Mouse (Mus musculus): Measurements from ENCODE around the gene Trim30d. TPM values are rescaled to one million over a fixed set of nuclear protein-coding genes. Genes with fewer than 3 reads are reported as not detected.
"Not testable (repeated sequence)": the region's sequence is repeated elsewhere in the genome, so short reads cannot be mapped to it uniquely, and the experiment has no call there.

Gene Trim30d
- 7.9 and 11.3 TPM in 2 replicates for total RNA-seq (2021)
- long read RNA-seq, partial matches to known transcripts: 0 of 1 reads
- long read RNA-seq, other reads (novel, unspliced or antisense): 0 of 1 reads

GRCm38 (mm10) chr7:104507421-104508065 is at the start of gene Trim30d:
Gene Trim30d (minus strand): TSS chr7:104507849.
- DNase-seq: not testable (repeated sequence)

DNA sequence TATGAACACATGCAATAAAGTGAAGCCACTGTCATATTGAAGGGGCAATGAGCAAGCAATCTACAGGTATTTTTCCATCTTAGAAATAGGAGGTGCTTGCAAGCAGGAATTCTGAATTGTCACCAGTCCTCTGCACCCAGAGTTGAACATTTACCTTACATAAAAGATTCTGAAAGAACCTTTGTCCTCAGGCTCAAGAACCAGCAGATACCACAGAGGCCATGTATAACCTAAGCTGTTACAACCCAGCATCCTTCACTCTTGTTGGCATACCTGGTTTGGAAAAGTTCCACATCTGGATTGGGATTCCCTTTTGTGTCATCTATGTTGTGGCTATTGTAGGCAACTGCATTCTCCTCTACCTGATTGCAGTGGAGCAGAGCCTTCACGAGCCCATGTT is 45.1 kb upstream of the Trim30d start:
- DNase-seq: no peak

DNA sequence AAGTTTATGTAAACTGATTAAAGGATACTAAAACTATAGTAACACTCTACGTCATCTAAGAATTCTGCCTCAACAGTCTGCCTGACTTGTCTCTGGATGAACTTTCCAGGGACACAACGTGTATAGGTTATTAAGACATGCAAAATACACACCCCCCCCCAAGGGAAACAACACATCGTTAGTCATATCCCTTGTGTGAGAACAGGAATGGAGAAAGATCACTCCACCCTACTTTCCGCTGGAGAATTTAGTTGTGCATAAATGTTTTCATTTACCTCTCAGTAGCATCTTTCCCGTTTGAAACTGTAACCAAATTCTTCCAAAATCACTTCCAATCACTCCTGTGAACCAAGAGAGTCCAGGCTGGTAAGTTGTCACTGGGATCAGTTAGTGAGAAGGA is 42.2 kb upstream of the Trim30d start, which contains the start of gene Olfr651:
Olfr651 (plus strand) TSS at position 301 of the 400 bp plus-strand sequence.
- no peak for DNase-seq

DNA sequence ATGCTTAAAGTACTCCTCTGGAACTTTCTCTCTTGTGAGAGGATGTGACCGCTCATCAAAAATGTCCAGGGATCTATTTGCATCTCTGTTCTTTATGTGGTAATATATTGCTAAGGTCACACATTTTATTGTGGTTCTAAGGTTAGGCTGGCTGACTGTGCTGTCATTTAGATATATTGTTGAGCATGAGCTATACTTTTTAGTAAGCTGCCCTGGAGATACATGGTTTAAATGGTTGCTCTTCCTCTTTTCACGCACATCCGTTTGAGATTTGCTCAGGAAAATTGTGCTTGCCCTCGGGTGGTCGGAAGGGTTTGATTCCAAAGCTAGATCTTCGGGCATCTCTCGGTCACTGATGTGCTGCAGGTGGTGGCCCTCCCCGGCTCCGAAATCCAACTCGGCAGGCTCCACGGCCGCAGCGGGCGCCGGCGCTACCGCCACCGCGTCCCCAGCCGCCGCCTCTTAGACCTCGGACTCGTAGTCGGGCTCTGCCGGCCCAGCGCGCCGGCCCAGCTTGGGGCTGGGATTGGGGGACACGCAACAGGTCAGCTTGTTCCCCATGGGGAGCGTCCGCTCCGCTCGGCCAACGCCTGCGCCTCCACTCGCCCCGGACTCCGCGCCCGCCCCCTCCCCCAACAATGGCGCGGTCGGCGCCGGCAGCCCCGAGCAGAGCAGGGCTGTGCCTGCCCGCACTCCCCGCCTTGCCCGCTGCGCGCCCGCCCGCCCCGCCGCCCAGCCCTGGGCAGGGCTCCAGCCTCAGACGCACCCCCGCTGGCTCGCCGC is 5.9 kb downstream of the Trim30d start:
- peak; percentile 66 for DNase-seq

- DNase-seq: not testable (repeated sequence)
Observed at GRCm38 (mm10) chr7:104501186-104501585, 6.5 kb downstream of the Trim30d start.

GRCm38 (mm10) chr7:104499464-104499863 is 8.2 kb downstream of the Trim30d start:
- DNase-seq: not testable (repeated sequence)

DNA sequence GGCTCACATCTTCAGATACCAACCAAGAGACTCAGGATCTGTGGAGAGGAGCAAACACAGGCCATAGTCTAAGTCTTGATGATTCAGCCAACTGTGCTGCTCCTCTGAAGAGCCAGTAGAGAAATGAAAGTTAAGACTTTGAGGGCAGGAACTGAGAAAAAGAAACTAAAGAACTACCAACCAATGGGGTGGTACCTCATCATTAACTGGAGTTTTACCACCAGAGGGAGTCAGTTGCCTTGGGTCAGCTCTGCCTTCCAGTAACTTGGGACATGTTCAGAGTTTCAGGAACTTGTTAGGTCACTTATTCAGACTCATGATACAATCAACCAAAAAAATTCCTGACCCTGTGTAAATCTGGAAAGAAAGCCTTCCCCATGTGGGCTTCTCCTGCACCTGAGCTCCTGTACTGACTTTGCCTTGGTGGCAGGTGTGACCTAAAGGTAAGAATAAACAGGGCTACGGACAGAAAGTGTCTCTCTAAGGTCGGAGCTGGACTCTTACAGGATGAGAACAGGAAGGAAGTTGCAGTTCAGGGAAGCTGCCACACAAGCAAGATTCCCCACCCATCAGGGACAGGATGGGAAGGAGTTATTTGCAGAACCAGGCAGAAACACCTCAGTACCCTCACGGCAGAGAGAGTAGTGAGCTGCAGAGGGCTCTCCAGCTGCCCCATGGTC is 42.4 kb downstream of the Trim30d start, which contains the start of gene Trim30a:
Trim30a (minus strand) TSS at position 129 of the 680 bp plus-strand sequence.
- DNase-seq: no peak

DNA sequence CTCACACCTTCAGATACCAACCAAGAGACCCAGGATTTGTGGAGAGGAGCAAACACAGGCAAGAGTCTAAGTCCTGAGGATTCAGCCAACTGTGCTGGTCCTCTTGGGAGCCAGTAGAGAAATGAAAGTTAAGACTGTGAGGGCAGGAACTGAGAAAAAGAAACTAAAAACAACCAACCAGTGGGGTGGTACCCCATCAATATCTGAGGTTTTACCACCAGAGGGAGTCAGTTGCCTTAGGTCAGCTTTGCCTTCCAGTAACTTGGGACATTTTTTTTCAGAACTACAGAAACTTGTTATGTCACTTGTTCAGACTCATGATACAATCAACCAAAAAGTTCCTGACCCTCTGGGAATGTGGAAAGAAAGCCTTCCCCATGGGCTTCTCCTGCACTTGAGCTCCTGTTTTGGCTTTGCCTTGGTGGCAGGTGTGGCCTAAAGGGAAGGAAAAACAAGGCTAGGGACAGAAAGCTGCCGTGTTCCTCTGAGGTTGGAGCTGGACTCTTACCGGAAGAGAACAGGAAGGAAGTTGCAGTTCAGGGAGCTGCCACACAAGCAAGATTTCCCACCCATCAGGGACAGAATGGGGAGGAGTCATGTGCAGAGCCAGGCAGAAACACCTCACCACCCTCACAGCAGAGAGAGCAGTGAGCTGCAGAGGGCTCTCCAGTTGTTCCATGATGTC is 61.5 kb downstream of the Trim30d start:
- no peak for DNase-seq

Other genes with a start within 250 kb of the Trim30d start
- 5.7 and 7.3 TPM in 2 replicates for gene Trim5, start 219.8 kb downstream of the Trim30d start, total RNA-seq (2021)
- 15.5 and 24.4 TPM in 2 replicates for gene Trim12a, start 192.4 kb downstream of the Trim30d start, total RNA-seq (2021)
- gene Trim34b, start 178.4 kb downstream of the Trim30d start, total RNA-seq (2021): 0.79 and 1.00 TPM in 2 replicates
- gene Trim12c, start 154.5 kb downstream of the Trim30d start, total RNA-seq (2021): 14.2 and 19.2 TPM in 2 replicates
- gene Trim30b, start 138.0 kb downstream of the Trim30d start, total RNA-seq (2021): 0.12 TPM in 1 of 2 replicates, not detected in the other
- gene Trim30c, start 107.0 kb downstream of the Trim30d start, total RNA-seq (2021): not detected in 2 replicates
- 4.0 and 8.3 TPM in 2 replicates for gene Trim30a, start 42.7 kb downstream of the Trim30d start, total RNA-seq (2021)
- gene Olfr651, start 42.3 kb upstream of the Trim30d start, total RNA-seq (2021): not detected in 2 replicates
- gene Olfr652, start 53.1 kb upstream of the Trim30d start, total RNA-seq (2021): not detected in 2 replicates
- gene Olfr653, start 69.5 kb upstream of the Trim30d start, total RNA-seq (2021): not detected in 2 replicates
- not detected in 2 replicates for gene Olfr654, start 79.2 kb upstream of the Trim30d start, total RNA-seq (2021)
- gene Olfr655, start 93.9 kb upstream of the Trim30d start, total RNA-seq (2021): not detected in 2 replicates
- not detected in 2 replicates for gene Olfr656, start 106.1 kb upstream of the Trim30d start, total RNA-seq (2021)
- not detected in 2 replicates for gene Olfr657, start 116.9 kb upstream of the Trim30d start, total RNA-seq (2021)
- gene Olfr658, start 139.5 kb upstream of the Trim30d start, total RNA-seq (2021): not detected in 2 replicates
- gene Olfr659, start 158.9 kb upstream of the Trim30d start, total RNA-seq (2021): not detected in 2 replicates
- not detected in 2 replicates for gene Olfr661, start 178.7 kb upstream of the Trim30d start, total RNA-seq (2021)

All from adrenal gland, postnatal 25 days (tissue).